8 mouse cellular contexts compared by ENCODE assay signal in the genomic region with DNA sequence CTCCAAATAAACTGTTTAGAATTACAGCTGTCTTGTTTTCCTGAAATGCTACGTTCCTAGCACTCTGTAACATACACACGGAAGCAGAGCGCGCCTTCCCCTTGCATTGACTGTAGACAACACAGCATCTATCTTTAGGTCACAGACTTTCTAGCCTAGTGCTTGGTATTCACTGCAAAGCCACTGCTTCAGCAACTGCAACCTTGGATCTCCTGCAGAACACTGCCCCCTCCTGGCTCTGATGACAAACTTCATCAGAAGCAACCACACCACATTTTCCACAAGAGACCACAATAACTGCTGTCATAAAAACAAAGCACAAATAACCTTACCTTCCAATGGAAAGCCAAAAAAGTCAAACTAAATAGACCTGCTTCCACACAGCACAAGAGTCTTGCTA. TPM values are rescaled to one million over a fixed set of nuclear protein-coding genes. Genes with fewer than 3 reads are reported as not detected.
DNase-seq lines count a peak whose midpoint lies in the region; ATAC-seq and TF ChIP-seq lines count a peak whose summit lies in the region.
"Had no signal": no experiment of that assay in that cellular context is flagged by ENCODE, and none has a peak within 500 bp of the region (broad histone marks: within the 10 kb centered on the region; RNA-seq: fewer than 3 reads in every experiment).

No protein-coding gene starts in this region.

- H3K9me3 ChIP-seq in forebrain, postnatal 0 days (ENCODE audit: low read length) = no peaks in the 10 kb centered on the region
- no peaks in the 10 kb centered on the region for H3K9me3 ChIP-seq in lung, embryonic 14.5 days (ENCODE audit: low read depth, low read length)
- H3K9me3 ChIP-seq: heart, embryonic 13.5 days had no signal

- H3K36me3 ChIP-seq in forebrain, postnatal 0 days (ENCODE audit: insufficient read depth) = peaks cover 8% of the 10 kb centered on the region; the same call in 1 of the 2 replicates
- peaks cover 10% of the 10 kb centered on the region for H3K36me3 ChIP-seq in lung, embryonic 14.5 days (ENCODE audit: insufficient read depth)

- no peaks in the 10 kb centered on the region for H3K27me3 ChIP-seq in cerebellum, adult 2 months (ENCODE audit: control insufficient read depth, insufficient read depth, low read length)
- no peaks in the 10 kb centered on the region for H3K27me3 ChIP-seq in forebrain, postnatal 0 days (ENCODE audit: insufficient read depth, low read length)
- H3K27me3 ChIP-seq in lung, embryonic 14.5 days (ENCODE audit: insufficient read depth, low read length) = no peaks in the 10 kb centered on the region
- H3K27me3 ChIP-seq: heart, embryonic 13.5 days had no signal

- H3K4me2 ChIP-seq in forebrain, postnatal 0 days (ENCODE audit: low read depth) = no peak overlapping the region
- H3K4me2 ChIP-seq in lung, embryonic 14.5 days = no peak overlapping the region
- H3K4me2 ChIP-seq: heart, embryonic 13.5 days had no signal

- ATAC-seq in forebrain, postnatal 0 days = peak; percentile 79
- peak; percentile 92 for ATAC-seq in inflammation-experienced regulatory T-cells, adult 6 months
- peak; percentile 49; the same call in 1 of the 2 replicates for ATAC-seq in lung, embryonic 14.5 days (ENCODE audit: insufficient read depth)

- TF ChIP-seq CTCF in cerebellum, adult 2 months (IDR thresholded peaks at IDR 0.05; ENCODE audit: borderline replicate concordance, insufficient read depth, low read depth, low read length) = peak; percentile 90
- TF ChIP-seq CTCF in forebrain, postnatal 0 days (IDR thresholded peaks at IDR 0.05; ENCODE audit: low read depth) = peak; percentile 85
- peak; percentile 88 for TF ChIP-seq CTCF in lung, embryonic 14.5 days (IDR thresholded peaks at IDR 0.05; ENCODE audit: low read depth)

- DNase-seq in CD4-positive helper T cell, adult 2 months (ENCODE audit: low read depth, low spot score) = peak; percentile 74
- DNase-seq in ES-CJ7 (ENCODE audit: low read depth, low spot score) = peak; percentile 66
- DNase-seq in cerebellum, adult 2 months = peak; percentile 69 to 75
- DNase-seq in forebrain, postnatal 0 days = peak; percentile 62
- peak; percentile 82 for DNase-seq in lung, embryonic 14.5 days
- DNase-seq in retina, postnatal 1 day = peak; percentile 71

- H3K27ac ChIP-seq in cerebellum, adult 2 months (ENCODE audit: insufficient read depth, low read length) = no peak overlapping the region
- H3K27ac ChIP-seq in forebrain, postnatal 0 days (ENCODE audit: low read depth, low read length) = no peak overlapping the region
- no peak overlapping the region for H3K27ac ChIP-seq in lung, embryonic 14.5 days (ENCODE audit: low read depth)
- H3K27ac ChIP-seq: heart, embryonic 13.5 days had no signal

- H3K9ac ChIP-seq in forebrain, postnatal 0 days = no peak overlapping the region
- H3K9ac ChIP-seq in lung, embryonic 14.5 days = no peak overlapping the region
- H3K9ac ChIP-seq: heart, embryonic 13.5 days had no signal

- 58% methylated on average over 4 of the region's 4 CpGs for WGBS in cerebellum, adult 2 months
- 68% methylated on average over 4 of the region's 4 CpGs for WGBS in forebrain, postnatal 0 days
- WGBS in lung, embryonic 14.5 days = 61% methylated on average over 4 of the region's 4 CpGs

- H3K4me1 ChIP-seq in cerebellum, adult 2 months (ENCODE audit: control insufficient read depth, insufficient read depth, low read length) = peaks cover 17% of the 10 kb centered on the region
- no peaks in the 10 kb centered on the region for H3K4me1 ChIP-seq in forebrain, postnatal 0 days (ENCODE audit: insufficient read depth)
- no peaks in the 10 kb centered on the region for H3K4me1 ChIP-seq in lung, embryonic 14.5 days (ENCODE audit: insufficient read depth)

- TF ChIP-seq POLR2A in cerebellum, adult 2 months (IDR thresholded peaks at IDR 0.05; ENCODE audit: borderline replicate concordance, insufficient read depth, low read length) = no peak

- H3K4me3 ChIP-seq in cerebellum, adult 2 months (replicated peaks; ENCODE audit: insufficient read depth, low read depth, low read length) = no peak overlapping the region
- no peak overlapping the region for H3K4me3 ChIP-seq in forebrain, postnatal 0 days (ENCODE audit: low read depth, low read length)
- H3K4me3 ChIP-seq in lung, embryonic 14.5 days (ENCODE audit: low read depth, low read length) = no peak overlapping the region
- H3K4me3 ChIP-seq: heart, embryonic 13.5 days had no signal

RNA-seq across cellular contexts. Expression of gene Tbpl1, which starts 17.2 kb away (rescaled TPM):
- polyA plus RNA-seq in cerebellum, adult 2 months (2012; rRNA removed) = 57.6 and 64.2 TPM in 2 replicates
- 47.7 and 60.0 TPM in 2 replicates for total RNA-seq in forebrain, postnatal 0 days (2014; rRNA removed)
- 55.1 and 70.9 TPM in 2 replicates for polyA plus RNA-seq in forebrain, postnatal 0 days (2015; fragmentation: Nextera tagmentation; extraction: Ambion mirVana)
- polyA plus RNA-seq in inflammation-experienced regulatory T-cells, adult 6 months (2017; shearing (Covaris generic)) = 10 to 100 TPM; 65.0 to 90.8 (median 75.4) TPM
- polyA plus RNA-seq in lung, embryonic 14.5 days (2014; fragmentation: Nextera tagmentation; extraction: Ambion mirVana) = 60.8 and 63.5 TPM in 2 replicates
